ENCODE assay signal across 20 mouse cellular contexts in the genomic region with DNA sequence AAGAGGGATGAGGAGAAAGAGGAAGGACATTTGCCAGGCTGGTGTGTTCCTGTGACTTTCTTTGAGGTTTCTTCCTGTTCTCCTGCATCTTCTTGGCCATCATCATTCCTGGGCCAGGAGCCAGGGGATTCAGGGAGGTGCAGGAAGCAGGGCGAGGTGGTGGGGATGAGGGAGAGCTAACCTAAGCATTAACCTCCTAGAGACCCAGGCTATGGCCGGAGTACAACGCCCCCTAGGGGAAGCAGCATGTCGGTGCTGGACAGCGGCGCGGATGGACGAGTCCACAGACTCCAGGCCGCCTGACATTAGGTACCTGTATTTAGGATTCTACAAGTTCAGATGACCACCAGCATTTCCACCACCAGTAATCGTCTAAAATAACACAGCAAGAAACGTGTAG. TPM values are rescaled to one million over a fixed set of nuclear protein-coding genes. Genes with fewer than 3 reads are reported as not detected.
A peak's percentile ranks its signal among the peaks of the same experiment; 100 is the strongest.
DNase-seq lines count a peak whose midpoint lies in the region; ATAC-seq and TF ChIP-seq lines count a peak whose summit lies in the region.
"Had no signal": no experiment of that assay in that cellular context is flagged by ENCODE, and none has a peak within 500 bp of the region (broad histone marks: within the 10 kb centered on the region; RNA-seq: fewer than 3 reads in every experiment).

No protein-coding gene starts in this region.

- no peak overlapping the region for H3K27ac ChIP-seq in cerebellum, adult 2 months (ENCODE audit: insufficient read depth, low read length)
- no peak overlapping the region for H3K27ac ChIP-seq in kidney, postnatal 0 days
- H3K27ac ChIP-seq: kidney, embryonic 15.5 days; limb, embryonic 10.5 days; midbrain, embryonic 12.5 days had no signal

- H3K9me3 ChIP-seq in kidney, postnatal 0 days (replicated peaks; ENCODE audit: low read length): no peaks in the 10 kb centered on the region
- H3K9me3 ChIP-seq: kidney, embryonic 15.5 days; limb, embryonic 10.5 days; midbrain, embryonic 12.5 days had no signal

- peaks cover 10% of the 10 kb centered on the region for H3K4me1 ChIP-seq in cerebellum, adult 2 months (ENCODE audit: control insufficient read depth, insufficient read depth, low read length)
- H3K4me1 ChIP-seq in kidney, postnatal 0 days (replicated peaks; ENCODE audit: insufficient read depth, low read length): peaks cover 14% of the 10 kb centered on the region

- no peak overlapping the region for H3K9ac ChIP-seq in kidney, postnatal 0 days (ENCODE audit: low read depth, low read length)
- H3K9ac ChIP-seq: kidney, embryonic 15.5 days; liver, postnatal 0 days; midbrain, embryonic 12.5 days had no signal

- peak; percentile 30; the same call in 1 of the 2 replicates for TF ChIP-seq CTCF in cerebellum, adult 2 months (IDR thresholded peaks at IDR 0.05; ENCODE audit: borderline replicate concordance, insufficient read depth, low read depth, low read length)
- peak; percentile 52 for TF ChIP-seq CTCF in kidney, postnatal 0 days (IDR thresholded peaks at IDR 0.05; ENCODE audit: low read depth)

- H3K36me3 ChIP-seq in kidney, postnatal 0 days (ENCODE audit: insufficient read depth, low read length): 0 out of 2 replicates have a peak, but pooled peaks cover 3% of the 10 kb centered on the region

- no peak overlapping the region for H3K4me3 ChIP-seq in cerebellum, adult 2 months (replicated peaks; ENCODE audit: insufficient read depth, low read depth, low read length)
- no peak overlapping the region for H3K4me3 ChIP-seq in kidney, postnatal 0 days (replicated peaks; ENCODE audit: low read depth, low read length)
- H3K4me3 ChIP-seq: kidney, embryonic 15.5 days; limb, embryonic 10.5 days; midbrain, embryonic 12.5 days had no signal

- no peak for TF ChIP-seq POLR2A in cerebellum, adult 2 months (IDR thresholded peaks at IDR 0.05; ENCODE audit: borderline replicate concordance, insufficient read depth, low read length)

- peak in 1 of 2 experiments; percentile 18 for DNase-seq in cerebellum, adult 2 months
- DNase-seq in cerebellum, adult 8-10 months: no peak
- DNase-seq in kidney, postnatal 0 days (ENCODE audit: low spot score): no peak
- no peak for DNase-seq in kidney, adult 11 months
- peak; percentile 21 for DNase-seq in lung, postnatal 10 days
- no peak for DNase-seq in lung, postnatal 14 days
- DNase-seq in natural killer cell, adult 2 months (ENCODE audit: low spot score in 2 of 2): no peak
- no peak for DNase-seq in right cerebral cortex, postnatal 36 days (ENCODE audit: low spot score in 2 of 2)
- DNase-seq: cerebellum, adult 9-10 months; heart, adult 11 months; liver, postnatal 0 days; right cerebral cortex, postnatal 25 days; thymus, postnatal 25 days had no signal

- WGBS in cerebellum, adult 2 months: 79% methylated on average over 11 of the region's 11 CpGs
- WGBS in kidney, postnatal 0 days: 78% methylated on average over 11 of the region's 11 CpGs

- no peaks in the 10 kb centered on the region for H3K27me3 ChIP-seq in cerebellum, adult 2 months (ENCODE audit: control insufficient read depth, insufficient read depth, low read length)
- no peaks in the 10 kb centered on the region for H3K27me3 ChIP-seq in kidney, postnatal 0 days (ENCODE audit: insufficient read depth, low read length)
- H3K27me3 ChIP-seq: kidney, embryonic 15.5 days; midbrain, embryonic 12.5 days had no signal

- no peak overlapping the region for H3K4me2 ChIP-seq in kidney, postnatal 0 days (ENCODE audit: low read length)
- H3K4me2 ChIP-seq: kidney, embryonic 15.5 days; midbrain, embryonic 12.5 days had no signal

- ATAC-seq in kidney, postnatal 0 days (replicated peaks; ENCODE audit: low FRiP score, low read depth): no peak
- ATAC-seq: activated CD4-positive, CD25-positive, alpha-beta regulatory T cell, adult 4 months; hindbrain, embryonic 16.5 days; liver, postnatal 0 days had no signal

RNA-seq across cellular contexts. Expression of a gene that starts 6.1 kb away (rescaled TPM):
- polyA plus RNA-seq in cerebellum, adult 2 months (2012; rRNA removed): 29.2 and 32.4 TPM in 2 replicates
- 10.2 and 10.3 TPM in 2 replicates for polyA plus RNA-seq in kidney, postnatal 0 days (2015; fragmentation: Nextera tagmentation; extraction: Ambion mirVana)

RNA-seq across cellular contexts. Expression of a gene that starts 53.4 kb away (rescaled TPM):
- 0.14 and 0.29 TPM in 2 replicates for polyA plus RNA-seq in cerebellum, adult 2 months (2012; rRNA removed)
- not detected in 2 replicates for polyA plus RNA-seq in kidney, postnatal 0 days (2015; fragmentation: Nextera tagmentation; extraction: Ambion mirVana)
- polyA plus RNA-seq: activated CD4-positive, CD25-positive, alpha-beta regulatory T cell, adult 4 months; embryonic facial prominence, embryonic 11.5 days; heart, postnatal 0 days; kidney, embryonic 15.5 days; limb, embryonic 10.5 days; liver, postnatal 0 days; midbrain, embryonic 12.5 days had no signal
